Mouse (Mus musculus) T-helper 2 cell (primary cell): ENCODE results near the gene Cyp39a1.

Experiments
- in situ Hi-C: fragments of 300-600 bp; cut with MboI, MseI; formaldehyde crosslinking; loops from one replicate; pipeline ENCODE4 v1.15.1; 2025; ENCODE audit warnings: high pct_unique_total_duplicates

The Cyp39a1 gene

DNA sequence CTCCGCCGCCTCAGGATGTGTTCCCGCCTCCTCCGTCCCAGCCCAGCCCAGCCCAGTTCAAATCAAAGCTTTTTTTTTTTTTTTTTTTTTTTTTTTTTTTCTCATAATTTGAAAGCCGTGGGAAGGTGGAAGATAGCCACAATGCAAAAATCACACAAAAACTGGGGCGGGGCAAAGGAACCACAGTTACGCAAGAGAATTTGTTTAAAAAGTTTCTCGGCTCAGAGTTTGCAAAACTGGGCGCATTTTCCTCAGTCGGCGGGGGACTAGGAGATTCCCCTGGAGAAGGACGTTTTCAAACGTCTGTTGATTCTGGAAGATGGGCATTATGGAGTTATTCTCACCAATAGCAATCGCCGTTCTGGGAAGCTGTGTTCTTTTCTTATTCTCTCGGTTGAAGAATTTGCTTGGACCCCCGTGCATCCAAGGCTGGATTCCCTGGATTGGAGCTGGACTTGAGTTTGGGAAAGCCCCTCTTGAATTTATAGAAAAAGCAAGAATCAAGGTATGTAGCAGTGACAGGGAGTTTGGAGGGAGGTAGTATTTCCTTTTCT is at the start of gene Cyp39a1:
Cyp39a1 (plus strand) TSS at position 136 of the 554 bp plus-strand sequence.
- in situ Hi-C loops: loop anchor here (10.0 kb wide), 1 partner anchor 1767 kb away; the partner anchor contains the start of gene Cdc5l

DNA sequence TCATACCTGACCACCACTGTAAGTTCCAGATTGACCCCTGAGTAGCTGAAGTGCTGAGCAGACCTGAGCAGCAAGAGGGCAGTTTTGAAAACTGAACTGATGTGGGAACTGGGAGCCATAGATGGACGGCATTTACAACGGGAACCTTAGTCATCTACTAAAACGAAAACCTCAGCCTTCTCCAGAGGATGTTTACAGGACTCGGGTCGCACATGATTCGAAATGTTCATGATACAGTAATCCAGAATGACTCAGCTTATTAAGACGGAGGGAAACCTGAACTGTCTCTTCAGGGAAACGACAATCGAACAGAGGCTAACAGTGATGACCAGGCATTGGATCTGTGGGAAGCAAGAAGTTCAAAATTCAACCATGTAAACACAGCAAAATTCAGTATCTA is 48.1 kb upstream of the Cyp39a1 start:
- in situ Hi-C loops: no loop called here

DNA sequence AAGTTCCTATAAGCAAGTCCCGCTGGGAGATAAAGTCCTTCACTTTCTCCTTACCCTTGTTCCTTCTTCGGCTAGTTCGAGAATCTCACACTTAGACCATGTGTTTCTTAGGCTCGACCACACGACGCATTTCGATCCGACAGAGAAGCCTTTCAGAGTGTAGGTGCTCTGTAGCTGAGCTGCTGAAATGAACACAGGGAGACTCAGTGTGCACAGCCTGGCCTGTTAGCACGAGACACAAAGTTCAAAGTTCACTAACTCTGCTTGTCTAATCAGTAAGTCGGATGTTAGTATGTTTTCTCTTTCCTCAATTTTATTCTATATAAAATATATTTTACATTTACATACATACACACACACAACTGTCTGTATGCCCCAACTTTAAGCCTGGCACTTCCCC is 45.1 kb upstream of the Cyp39a1 start:
- in situ Hi-C loops: no loop called here

GRCm38 (mm10) chr17:43628246-43628645 is 39.0 kb upstream of the Cyp39a1 start:
- in situ Hi-C loops: no loop called here

GRCm38 (mm10) chr17:43629026-43629495 is 38.2 kb upstream of the Cyp39a1 start:
- in situ Hi-C loops: no loop called here

DNA sequence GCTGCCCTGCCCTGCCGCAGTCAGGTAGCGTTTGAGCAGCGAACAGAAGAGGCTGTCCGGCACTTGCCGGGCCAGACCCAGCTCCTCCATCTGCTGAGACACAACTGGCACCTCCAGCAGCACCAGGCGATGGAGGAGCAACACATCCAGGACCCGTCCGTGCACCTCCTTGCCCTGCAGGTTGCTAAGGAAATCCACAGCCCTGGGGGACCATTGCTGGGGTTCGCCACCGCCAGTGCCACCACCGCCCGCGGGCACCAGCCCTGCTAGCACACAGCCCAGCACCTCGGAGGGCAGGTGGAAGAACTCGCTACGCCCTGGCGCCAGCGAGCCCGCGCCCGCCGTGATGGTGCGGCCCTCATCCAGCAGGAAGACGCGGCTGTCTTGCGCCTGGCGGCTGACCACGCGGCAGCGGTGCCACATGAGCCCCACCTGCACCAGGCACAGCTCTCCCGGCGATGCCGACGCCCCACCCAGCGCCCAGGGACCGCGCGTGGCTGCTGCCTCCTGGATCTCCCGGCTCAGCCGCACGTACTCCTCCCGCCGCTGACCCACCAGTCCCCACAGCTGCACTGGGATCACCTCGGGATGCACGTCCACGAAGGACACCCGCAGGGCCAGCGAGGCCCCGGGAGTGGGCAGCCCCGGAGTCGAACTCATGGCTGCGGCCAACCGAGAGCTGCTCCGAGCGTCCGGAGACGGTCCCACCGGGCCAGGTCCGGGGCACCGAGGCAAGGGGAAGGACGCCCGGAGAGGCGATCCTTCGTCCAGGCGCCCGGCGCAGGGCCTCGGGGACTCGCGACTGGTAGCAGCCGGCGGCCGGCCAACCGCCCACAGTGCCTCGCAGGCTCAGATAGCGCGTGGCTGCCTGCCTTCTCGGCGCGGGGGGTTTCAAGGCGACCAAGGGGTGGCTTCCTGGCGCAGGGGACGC is 37.5 kb upstream of the Cyp39a1 start, which contains the start of gene Tdrd6:
Tdrd6 (minus strand) TSS at position 804 of the 931 bp plus-strand sequence.
- in situ Hi-C loops: no loop called here

DNA sequence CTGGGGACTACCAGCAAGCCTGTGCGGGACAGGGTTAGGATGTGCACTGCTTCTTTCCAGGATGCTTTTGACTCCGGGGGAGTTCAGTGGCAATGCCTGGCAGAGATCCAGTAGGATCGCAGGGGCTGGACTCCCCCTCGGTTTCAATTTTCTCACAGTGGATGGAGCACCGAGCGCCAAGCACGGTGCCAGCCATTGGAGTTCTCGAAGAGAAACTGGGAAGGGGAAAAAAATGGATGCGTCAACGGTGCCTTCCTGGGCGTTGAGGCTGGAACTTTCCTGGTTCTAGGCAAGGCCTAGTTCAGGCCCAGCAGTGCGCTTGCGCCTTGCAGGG is 36.8 kb upstream of the Cyp39a1 start:
- in situ Hi-C loops: no loop called here

DNA sequence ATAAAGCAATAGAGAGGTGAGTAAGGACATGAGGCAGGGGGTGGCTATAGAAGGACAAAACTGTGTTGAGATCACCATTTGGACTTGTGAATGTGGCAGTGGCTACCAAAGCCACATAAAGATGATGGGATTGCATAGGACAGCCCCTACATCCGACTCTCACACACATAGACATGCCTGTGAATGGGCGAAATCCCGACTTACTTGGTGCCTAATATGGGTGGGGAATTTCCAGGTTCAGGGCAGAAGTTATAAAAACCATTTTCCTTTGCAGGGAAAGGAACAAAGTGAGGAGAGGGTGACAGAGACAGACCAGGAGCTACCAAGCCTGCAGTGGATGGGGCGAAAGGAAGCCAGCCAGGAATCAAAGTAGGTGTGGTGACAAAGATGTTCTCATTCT is 30.1 kb upstream of the Cyp39a1 start:
- in situ Hi-C loops: no loop called here

DNA sequence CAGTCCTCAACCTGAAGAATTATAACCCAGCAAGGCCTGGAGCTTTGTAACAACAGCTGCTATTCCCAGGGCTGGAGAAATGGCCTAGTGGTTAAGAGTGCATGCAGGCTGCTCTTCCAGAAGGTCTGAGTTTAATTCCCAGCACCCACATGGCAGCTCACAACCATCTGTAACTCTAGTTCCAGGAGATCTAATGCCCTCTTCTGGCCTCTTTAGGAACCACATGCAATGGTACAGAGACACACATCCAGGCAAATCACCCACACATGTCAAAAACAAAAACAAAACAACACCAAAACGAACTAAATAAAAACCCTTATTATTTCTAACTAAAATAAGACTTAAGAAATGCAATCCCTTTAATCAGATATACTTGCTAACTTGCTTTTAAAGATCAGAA is 26.4 kb upstream of the Cyp39a1 start:
- in situ Hi-C loops: no loop called here

GRCm38 (mm10) chr17:43643191-43643590 is 24.0 kb upstream of the Cyp39a1 start:
- in situ Hi-C loops: no loop called here

GRCm38 (mm10) chr17:43644375-43644774 is 22.9 kb upstream of the Cyp39a1 start:
- in situ Hi-C loops: no loop called here

DNA sequence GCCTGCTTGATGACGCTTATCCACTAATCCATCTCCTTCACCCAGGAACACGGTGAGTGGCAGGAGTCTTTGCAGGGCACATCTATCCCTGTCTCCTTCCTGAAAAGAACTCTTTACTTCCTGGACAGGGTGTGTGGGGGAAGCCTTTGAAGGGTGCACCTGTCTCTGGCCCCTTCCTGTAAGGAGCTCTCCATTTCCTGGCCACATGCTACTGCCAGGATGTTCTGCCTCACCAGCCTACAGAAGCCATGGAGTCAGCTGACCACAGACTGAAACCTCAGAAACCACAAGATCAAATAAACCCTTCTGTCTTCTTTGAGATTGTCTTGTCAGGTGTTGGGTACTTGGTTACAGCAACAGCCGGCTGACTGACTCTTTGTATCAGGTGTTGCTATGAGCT is 22.1 kb upstream of the Cyp39a1 start:
- in situ Hi-C loops: no loop called here

DNA sequence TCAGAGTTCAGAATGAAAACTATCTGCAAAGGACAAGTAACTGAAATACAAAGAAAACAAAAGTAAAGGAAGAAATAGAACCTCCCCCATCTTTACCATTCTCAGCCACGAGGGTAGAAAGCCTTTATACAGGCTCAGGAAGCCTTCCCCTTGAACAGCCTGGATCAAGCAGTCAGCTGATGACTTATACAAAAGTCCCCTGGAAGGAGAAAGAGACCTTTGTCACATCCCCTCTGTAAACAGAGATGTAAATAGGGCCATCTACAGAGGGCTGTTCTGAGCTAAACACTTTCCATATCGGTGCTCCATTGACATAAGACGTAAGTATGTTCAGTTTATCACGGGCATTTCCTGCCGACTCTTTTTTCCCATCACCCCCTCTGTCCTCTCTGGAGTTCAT is 20.3 kb upstream of the Cyp39a1 start:
- in situ Hi-C loops: no loop called here

DNA sequence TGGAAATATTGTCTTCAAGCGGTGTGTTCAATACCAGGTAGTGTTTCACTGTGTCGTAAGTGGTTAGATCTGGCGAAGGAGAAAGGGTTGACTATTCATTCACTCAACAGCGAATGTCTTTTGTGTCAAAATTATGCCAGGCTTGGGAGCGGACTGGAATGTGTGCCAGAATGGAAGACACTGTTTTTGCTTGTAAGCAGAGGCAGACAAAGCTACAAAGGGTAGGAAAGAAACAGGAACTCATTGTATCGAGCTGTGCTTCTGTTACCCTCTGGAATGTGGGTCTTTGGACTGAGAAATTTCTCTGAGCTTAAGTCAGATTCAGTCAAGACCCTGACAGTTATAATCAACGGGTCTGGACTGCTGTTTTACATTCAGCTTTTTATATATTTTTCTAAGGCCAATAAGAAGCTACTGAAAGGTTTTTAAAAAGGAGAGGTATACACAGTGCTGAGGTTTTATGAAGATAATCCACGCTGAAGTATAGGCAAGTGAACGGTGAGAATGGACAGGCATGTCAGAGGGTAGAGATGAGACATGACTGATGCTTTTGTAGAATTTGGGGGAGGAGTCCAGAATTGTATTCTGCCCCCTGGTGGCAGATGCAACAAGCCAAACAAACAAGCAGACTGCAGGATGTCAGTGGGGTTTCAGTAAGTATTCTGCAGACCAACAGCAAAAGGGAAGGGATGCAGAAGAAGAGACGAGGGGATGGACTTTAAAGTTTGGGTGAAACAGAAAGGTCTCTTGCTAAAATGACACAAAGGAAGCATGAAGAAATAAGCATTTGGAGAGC is 17.4 kb upstream of the Cyp39a1 start:
- in situ Hi-C loops: no loop called here

GRCm38 (mm10) chr17:43651314-43652046 is 15.7 kb upstream of the Cyp39a1 start:
- in situ Hi-C loops: no loop called here

DNA sequence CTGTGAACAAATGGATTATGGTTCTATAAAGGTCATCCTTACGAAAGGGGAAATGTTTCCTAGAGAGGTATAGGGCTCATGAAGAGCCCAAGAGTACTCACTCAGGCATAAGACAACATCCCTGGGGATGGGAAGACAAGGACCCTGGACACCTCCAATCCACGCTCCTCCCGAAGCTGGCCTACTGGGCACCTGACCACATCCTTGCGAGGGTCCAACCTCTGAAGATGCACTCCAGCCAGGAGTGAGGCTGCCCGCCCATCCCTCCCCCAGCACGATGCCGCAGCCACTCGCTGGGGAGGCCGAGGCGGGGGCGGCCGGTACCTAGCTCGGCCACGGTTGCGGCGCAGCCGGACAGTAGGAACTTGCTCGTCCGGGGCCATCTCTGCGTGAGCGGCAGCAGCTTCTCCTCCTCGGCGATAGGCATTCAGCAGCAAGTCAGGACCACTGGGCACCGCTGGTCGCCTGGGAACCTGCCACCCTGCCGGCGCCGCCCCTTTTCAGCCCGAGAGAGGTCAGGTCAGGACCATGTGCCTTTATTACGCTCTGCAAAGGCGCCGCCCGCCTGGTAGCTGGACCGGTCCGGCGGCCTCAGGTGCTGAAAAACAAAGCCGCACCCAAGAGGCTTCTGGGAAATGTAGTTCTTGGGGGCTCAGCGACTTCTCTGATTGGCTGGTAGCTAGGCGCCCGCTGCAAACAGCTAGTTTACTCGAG is 492 bp upstream of the Cyp39a1 start, which contains the start of gene Slc25a27:
Slc25a27 (minus strand) TSS at position 639 of the 714 bp plus-strand sequence.
- in situ Hi-C loops: loop anchor here (10.0 kb wide), 1 partner anchor 1768 kb away; the partner anchor contains the start of gene Cdc5l

- in situ Hi-C loops: loop anchor here (10.0 kb wide), 1 partner anchor 1766 kb away; the partner anchor contains the start of gene Cdc5l
Observed at GRCm38 (mm10) chr17:43669145-43669695, 2.0 kb downstream of the Cyp39a1 start.

- in situ Hi-C loops: no loop called here
Observed at GRCm38 (mm10) chr17:43671907-43672306, 4.7 kb downstream of the Cyp39a1 start.

DNA sequence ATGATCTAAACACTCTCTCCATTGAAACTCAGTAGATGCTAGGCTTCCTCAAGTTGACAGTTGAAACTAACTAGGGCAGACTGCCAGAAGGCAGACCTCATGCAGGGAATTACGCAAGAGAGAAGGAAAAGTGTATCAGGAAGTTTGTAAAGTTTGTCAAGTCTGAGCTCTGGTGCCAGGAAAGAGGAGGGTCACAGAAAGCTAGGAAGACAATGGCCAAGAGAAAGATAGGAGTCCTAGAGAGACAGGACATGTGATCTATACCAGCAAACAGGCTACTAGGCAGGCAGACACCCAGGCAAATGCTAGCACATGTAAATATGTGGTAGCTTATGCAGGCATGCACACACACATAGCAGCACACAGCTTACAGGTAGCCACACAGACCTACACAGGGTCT is 8.0 kb downstream of the Cyp39a1 start:
- in situ Hi-C loops: no loop called here

DNA sequence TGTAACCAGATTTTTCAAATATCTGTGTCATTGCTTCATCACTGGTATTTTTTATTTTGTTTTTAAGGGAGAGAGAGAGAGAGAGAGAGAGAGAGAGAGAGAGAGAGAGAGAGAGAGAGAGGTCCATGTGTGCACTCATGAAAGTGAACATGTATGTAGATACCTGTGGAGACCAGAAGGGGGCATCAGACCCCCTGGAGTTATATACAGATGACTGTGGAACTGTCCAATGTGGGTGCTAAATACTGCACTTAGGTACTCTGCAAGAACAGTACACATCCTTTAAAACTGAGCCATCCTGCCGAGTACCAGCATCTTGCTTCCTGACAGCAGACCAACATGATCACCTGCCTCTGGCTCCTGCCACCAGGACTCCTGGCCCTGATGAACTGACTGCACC is 9.0 kb downstream of the Cyp39a1 start:
- in situ Hi-C loops: no loop called here
